Mouse (Mus musculus) CD8-positive naive resting alpha-beta T cell, adult 2 months (primary cell): ENCODE data around the gene Fpr-rs7.

Source experiments
- DNase-seq, 2 experiments: peaks; one replicate each; pipeline ENCODE4 v3.0.0; 2022; ENCODE audit warnings: low read depth in 2 of 2, low spot score in 2 of 2

Gene Fpr-rs7

GRCm38 (mm10) chr17:20114126-20114525 is at the start of gene Fpr-rs7:
Fpr-rs7 (minus strand) TSS chr17:20114226.
- no peak for DNase-seq

- DNase-seq = no peak
Measured at GRCm38 (mm10) chr17:20074090-20074489, 39.9 kb downstream of the Fpr-rs7 start.

GRCm38 (mm10) chr17:20071656-20072396 is 42.2 kb downstream of the Fpr-rs7 start:
- DNase-seq = no peak
